Mouse (Mus musculus): ENCODE data around the gene Arid1b. TPM values are rescaled to one million over a fixed set of nuclear protein-coding genes. Genes with fewer than 3 reads are reported as not detected.
A peak's percentile ranks its signal among the peaks of the same experiment; 100 is the strongest.

Gene Arid1b
- polyA plus RNA-seq (2016; fragmentation: Nextera tagmentation; extraction: Ambion mirVana) = 22.3 and 22.6 TPM in 2 replicates

GRCm38 (mm10) chr17:4993840-4994503, at the start of gene Arid1b:
Gene Arid1b, plus strand, starts transcription at chr17:4994332.
- peak within 1 kb of the TSS; percentile 100 for H3K9ac ChIP-seq
- no peaks in the 10 kb centered on the region for H3K27me3 ChIP-seq
- under 1% methylated on average over 55 of the region's 58 CpGs for WGBS
- ATAC-seq (ENCODE audit: low FRiP score) = peak; percentile 79
- H3K27ac ChIP-seq = peak within 1 kb of the TSS; percentile 100
- peak within 1 kb of the TSS; percentile 66 for H3K4me2 ChIP-seq (replicated peaks)
- H3K36me3 ChIP-seq = no peaks in the 10 kb centered on the region
- H3K4me3 ChIP-seq = peak within 1 kb of the TSS; percentile 100
- peaks cover 28% of the 10 kb centered on the region for H3K4me1 ChIP-seq
- no peaks in the 10 kb centered on the region for H3K9me3 ChIP-seq (replicated peaks)

- Histone ChIP-seq H3K36me3 (no peaks in the 10 kb centered on the region), H3K9me3 (replicated peaks) (no peaks in the 10 kb centered on the region), H3K4me3 (no peak overlapping the region), H3K27me3 (0 out of 2 replicates have a peak, but pooled peaks cover 2% of the 10 kb centered on the region), H3K4me2 (replicated peaks) (no peak overlapping the region), H3K4me1 (peaks cover 25% of the 10 kb centered on the region), H3K9ac (0 out of 2 replicates have a peak overlapping the region, but pooled peaks have one; percentile 13), H3K27ac (no peak overlapping the region)
- WGBS = 57% methylated on average over 6 of the region's 6 CpGs
- no peak for ATAC-seq (ENCODE audit: low FRiP score)
Observed at GRCm38 (mm10) chr17:4945311-4945751, 48.8 kb upstream of the Arid1b start.

DNA sequence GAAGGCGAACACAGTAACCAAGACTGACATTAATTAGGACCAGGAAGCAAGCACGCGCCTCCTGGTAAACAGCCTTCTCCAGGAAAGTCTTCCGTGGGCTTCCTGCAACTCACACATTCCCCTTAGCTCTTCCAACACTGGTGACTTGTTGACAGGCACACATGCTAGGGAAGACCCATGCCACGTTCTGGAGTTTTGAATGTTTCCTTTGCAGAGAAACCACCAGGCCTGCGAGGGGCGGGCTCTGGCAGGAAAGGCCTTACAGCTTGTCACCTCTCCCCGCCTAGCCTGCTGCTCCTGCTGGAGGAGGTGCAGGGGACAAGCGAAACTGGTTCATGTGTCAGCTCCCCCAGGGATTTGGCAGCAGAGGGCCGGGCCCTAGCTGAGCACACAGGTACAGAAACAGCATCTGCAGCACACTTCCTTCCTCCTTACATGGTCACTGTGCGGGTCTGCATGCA, 48.2 kb upstream of the Arid1b start:
- Histone ChIP-seq H3K36me3 (no peaks in the 10 kb centered on the region), H3K27ac (peak overlapping the region; percentile 23; the same call in 1 of the 2 replicates), H3K4me3 (no peak overlapping the region), H3K9ac (0 out of 2 replicates have a peak overlapping the region, but pooled peaks have one; percentile 13), H3K4me1 (peaks cover 21% of the 10 kb centered on the region), H3K27me3 (0 out of 2 replicates have a peak, but pooled peaks cover 2% of the 10 kb centered on the region), H3K9me3 (replicated peaks) (no peaks in the 10 kb centered on the region), H3K4me2 (replicated peaks) (peak overlapping the region; percentile 39)
- 20% methylated on average over 10 of the region's 11 CpGs for WGBS
- peak; percentile 40; the same call in 1 of the 2 replicates for ATAC-seq (ENCODE audit: low FRiP score)

DNA sequence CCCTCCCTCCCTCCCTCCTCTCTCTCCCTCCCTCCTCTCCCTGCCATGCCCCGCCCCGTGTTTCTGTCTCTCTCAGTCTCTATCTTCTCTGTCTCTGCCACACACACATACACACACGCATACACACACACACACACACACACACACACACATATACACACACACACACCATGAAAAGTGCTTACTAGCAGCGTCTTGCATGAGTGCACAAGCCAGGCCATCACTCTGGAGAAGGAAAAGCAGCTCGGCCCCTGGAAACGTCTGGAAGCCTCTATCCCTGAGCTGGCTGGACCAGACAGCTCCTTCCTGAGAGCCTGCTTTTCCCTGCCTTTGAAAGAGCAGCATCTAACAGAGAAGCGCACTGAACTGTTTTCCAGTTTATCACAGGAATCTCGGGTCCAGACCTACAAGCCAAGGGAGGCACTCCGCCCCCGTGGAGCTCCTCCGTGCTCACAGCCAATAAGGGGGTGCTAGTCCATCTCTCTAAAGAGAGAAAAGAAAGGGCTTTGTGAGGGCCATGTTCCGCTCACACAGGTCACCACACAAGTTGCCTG, 47.6 kb upstream of the Arid1b start:
- no peak overlapping the region for H3K9ac ChIP-seq
- H3K4me2 ChIP-seq (replicated peaks) = peak overlapping the region; percentile 39
- H3K36me3 ChIP-seq = no peaks in the 10 kb centered on the region
- H3K27me3 ChIP-seq = 0 out of 2 replicates have a peak, but pooled peaks cover 2% of the 10 kb centered on the region
- H3K9me3 ChIP-seq (replicated peaks) = no peaks in the 10 kb centered on the region
- WGBS = 14% methylated on average over 10 of the region's 12 CpGs
- ATAC-seq (ENCODE audit: low FRiP score) = no peak
- H3K4me3 ChIP-seq = no peak overlapping the region
- H3K27ac ChIP-seq = 0 out of 2 replicates have a peak overlapping the region, but pooled peaks have one; percentile 17
- H3K4me1 ChIP-seq = peaks cover 19% of the 10 kb centered on the region

DNA sequence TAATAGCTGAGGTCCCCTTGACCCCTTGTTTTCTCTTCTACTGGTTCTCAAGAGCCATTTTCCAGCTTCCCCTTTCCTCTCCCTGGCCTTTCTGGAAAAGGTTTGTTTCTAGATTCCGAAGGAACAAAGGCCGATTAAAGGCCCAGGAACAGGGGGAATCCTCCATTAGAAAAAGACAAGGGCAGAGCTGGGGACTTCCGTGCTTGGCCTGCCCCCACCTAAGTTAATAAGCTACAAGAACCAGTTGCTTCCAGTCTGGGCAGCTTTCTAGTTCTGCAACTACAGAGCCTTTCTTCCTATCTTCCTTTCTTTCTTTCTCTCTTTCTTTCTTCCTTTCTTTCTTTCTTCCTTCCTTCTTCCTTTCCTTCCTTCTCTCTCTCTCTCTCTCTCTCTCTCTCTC, 47.1 kb upstream of the Arid1b start:
- H3K27ac ChIP-seq = no peak overlapping the region
- no peaks in the 10 kb centered on the region for H3K36me3 ChIP-seq
- peaks cover 18% of the 10 kb centered on the region for H3K4me1 ChIP-seq
- H3K4me2 ChIP-seq (replicated peaks) = peak overlapping the region; percentile 39
- no peak overlapping the region for H3K4me3 ChIP-seq
- H3K9me3 ChIP-seq (replicated peaks) = no peaks in the 10 kb centered on the region
- H3K9ac ChIP-seq = no peak overlapping the region
- H3K27me3 ChIP-seq = 0 out of 2 replicates have a peak, but pooled peaks cover 2% of the 10 kb centered on the region
- no peak for ATAC-seq (ENCODE audit: low FRiP score)
- WGBS = 30% methylated on average over 3 of the region's 3 CpGs

DNA sequence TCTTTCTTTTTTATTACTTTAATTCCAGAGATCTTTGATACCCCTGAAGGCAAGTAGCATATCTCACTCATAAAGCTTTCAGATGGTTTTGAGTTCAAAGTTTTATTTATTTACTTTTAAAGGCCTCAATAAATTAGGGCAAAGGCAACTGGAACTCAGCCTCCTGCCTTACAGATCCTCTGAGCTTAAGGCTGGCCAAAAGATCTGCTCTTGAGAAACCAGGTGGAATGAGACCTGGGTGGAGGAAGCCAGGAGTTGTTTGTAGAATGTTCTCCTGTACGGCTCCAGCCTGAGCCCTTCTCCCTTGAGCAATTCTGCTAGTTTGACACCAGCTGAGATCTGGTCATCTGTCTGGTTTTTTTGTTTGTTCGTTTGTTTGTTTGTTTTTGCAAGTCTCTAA, 46.7 kb upstream of the Arid1b start:
- whole genome bisulfite sequencing = 69% methylated on average over 2 of the region's 2 CpGs
- Histone ChIP-seq H3K27me3 (0 out of 2 replicates have a peak, but pooled peaks cover 2% of the 10 kb centered on the region), H3K4me2 (replicated peaks) (no peak overlapping the region), H3K36me3 (no peaks in the 10 kb centered on the region), H3K4me1 (peaks cover 18% of the 10 kb centered on the region), H3K9ac (no peak overlapping the region), H3K4me3 (no peak overlapping the region), H3K27ac (no peak overlapping the region), H3K9me3 (replicated peaks) (no peaks in the 10 kb centered on the region)
- ATAC-seq (ENCODE audit: low FRiP score) = no peak

DNA sequence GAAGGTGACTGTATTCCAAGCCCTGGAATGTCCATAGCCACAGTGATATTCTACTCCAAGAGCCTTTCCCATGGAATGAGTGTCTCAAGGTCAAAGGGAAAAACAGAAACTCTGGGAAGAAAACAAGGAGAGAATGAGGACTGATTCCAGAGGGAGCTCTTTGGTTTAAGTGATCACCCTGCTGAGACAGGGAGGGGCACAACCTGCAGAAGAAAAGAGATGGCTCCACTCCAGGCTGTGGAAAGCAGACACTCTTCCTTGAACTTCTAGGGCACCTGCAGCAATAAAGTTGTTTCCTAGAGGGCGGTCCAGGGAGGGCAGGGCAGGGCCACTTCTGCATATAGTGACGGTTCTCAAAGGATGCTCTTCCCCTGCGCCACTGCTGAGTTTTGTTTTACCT, 45.6 kb upstream of the Arid1b start:
- H3K4me1 ChIP-seq = peaks cover 18% of the 10 kb centered on the region
- WGBS = 53% methylated on average over 3 of the region's 3 CpGs
- H3K27ac ChIP-seq = no peak overlapping the region
- ATAC-seq (ENCODE audit: low FRiP score) = no peak
- H3K4me3 ChIP-seq = no peak overlapping the region
- H3K9ac ChIP-seq = no peak overlapping the region
- no peaks in the 10 kb centered on the region for H3K36me3 ChIP-seq
- 0 out of 2 replicates have a peak, but pooled peaks cover 2% of the 10 kb centered on the region for H3K27me3 ChIP-seq
- no peak overlapping the region for H3K4me2 ChIP-seq (replicated peaks)
- no peaks in the 10 kb centered on the region for H3K9me3 ChIP-seq (replicated peaks)

GRCm38 (mm10) chr17:4954431-4954830, 39.7 kb upstream of the Arid1b start:
- no peaks in the 10 kb centered on the region for H3K9me3 ChIP-seq (replicated peaks)
- H3K27me3 ChIP-seq = no peaks in the 10 kb centered on the region
- no peaks in the 10 kb centered on the region for H3K36me3 ChIP-seq
- 67% methylated on average over 4 of the region's 4 CpGs for WGBS
- no peak overlapping the region for H3K9ac ChIP-seq
- no peak overlapping the region for H3K4me3 ChIP-seq
- H3K4me2 ChIP-seq (replicated peaks) = no peak overlapping the region
- ATAC-seq (ENCODE audit: low FRiP score) = no peak
- no peak overlapping the region for H3K27ac ChIP-seq
- H3K4me1 ChIP-seq = peaks cover 9% of the 10 kb centered on the region

- Histone ChIP-seq H3K9me3 (replicated peaks) (no peaks in the 10 kb centered on the region), H3K27ac (no peak overlapping the region), H3K27me3 (no peaks in the 10 kb centered on the region), H3K4me2 (replicated peaks) (no peak overlapping the region), H3K4me1 (no peaks in the 10 kb centered on the region), H3K9ac (no peak overlapping the region), H3K4me3 (no peak overlapping the region), H3K36me3 (no peaks in the 10 kb centered on the region)
- no peak for ATAC-seq (ENCODE audit: low FRiP score)
- WGBS = 85% methylated on average over 10 of the region's 10 CpGs
Observed at GRCm38 (mm10) chr17:4964192-4964877, 29.8 kb upstream of the Arid1b start.

DNA sequence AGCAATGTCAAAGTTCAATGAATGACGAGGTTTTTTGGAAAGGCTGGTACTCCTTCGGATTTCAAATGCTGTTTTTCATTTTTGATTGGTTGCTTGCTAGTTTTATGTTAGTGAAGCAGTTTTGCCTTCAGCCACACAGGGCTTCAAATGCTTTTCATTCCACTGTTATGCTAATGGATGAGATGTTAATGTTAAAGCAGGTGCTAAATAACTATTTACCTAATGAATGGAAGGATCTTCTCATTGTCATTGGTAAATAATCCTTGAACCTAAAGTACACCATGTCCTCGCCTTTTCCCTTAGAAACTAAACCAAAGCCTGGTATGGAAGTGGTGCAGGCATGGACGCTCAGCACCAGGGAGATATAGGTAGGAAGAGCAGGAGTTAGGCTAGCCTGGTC, 26.9 kb upstream of the Arid1b start:
- WGBS = 54% methylated on average over 4 of the region's 4 CpGs
- no peak overlapping the region for H3K9ac ChIP-seq
- no peak overlapping the region for H3K27ac ChIP-seq
- H3K4me2 ChIP-seq (replicated peaks) = no peak overlapping the region
- H3K9me3 ChIP-seq (replicated peaks) = no peaks in the 10 kb centered on the region
- no peaks in the 10 kb centered on the region for H3K36me3 ChIP-seq
- H3K27me3 ChIP-seq = no peaks in the 10 kb centered on the region
- no peaks in the 10 kb centered on the region for H3K4me1 ChIP-seq
- ATAC-seq (ENCODE audit: low FRiP score) = no peak
- H3K4me3 ChIP-seq = no peak overlapping the region

- no peak overlapping the region for H3K4me2 ChIP-seq (replicated peaks)
- no peak overlapping the region for H3K4me3 ChIP-seq
- no peak overlapping the region for H3K9ac ChIP-seq
- H3K4me1 ChIP-seq = no peaks in the 10 kb centered on the region
- ATAC-seq (ENCODE audit: low FRiP score) = no peak
- H3K27me3 ChIP-seq = no peaks in the 10 kb centered on the region
- 93% methylated on average over 3 of the region's 3 CpGs for WGBS
- H3K36me3 ChIP-seq = no peaks in the 10 kb centered on the region
- no peak overlapping the region for H3K27ac ChIP-seq
- H3K9me3 ChIP-seq (replicated peaks) = no peaks in the 10 kb centered on the region
Observed at GRCm38 (mm10) chr17:4968035-4968434, 26.1 kb upstream of the Arid1b start.

DNA sequence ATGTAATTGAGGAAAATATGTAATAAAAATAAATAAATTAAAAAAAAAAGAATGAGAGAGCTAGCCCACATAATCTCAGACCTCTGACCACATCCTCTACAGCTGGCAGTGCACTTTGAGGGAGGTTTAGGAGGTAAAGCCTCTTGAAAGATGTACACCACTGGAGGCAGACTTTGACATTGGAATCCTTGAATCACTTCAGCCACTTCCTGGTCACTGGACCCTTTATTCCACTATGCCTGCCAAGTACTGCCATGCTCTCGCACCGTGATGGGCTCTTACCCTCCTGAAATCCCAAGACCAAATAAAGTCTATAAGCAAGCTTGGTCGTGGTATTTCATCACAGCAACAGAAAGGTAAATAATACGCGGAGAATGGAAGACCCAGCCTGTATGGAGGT, 25.3 kb upstream of the Arid1b start:
- Histone ChIP-seq H3K4me2 (replicated peaks) (no peak overlapping the region), H3K9me3 (replicated peaks) (no peaks in the 10 kb centered on the region), H3K27me3 (no peaks in the 10 kb centered on the region), H3K36me3 (no peaks in the 10 kb centered on the region), H3K27ac (no peak overlapping the region), H3K4me1 (no peaks in the 10 kb centered on the region), H3K4me3 (no peak overlapping the region), H3K9ac (no peak overlapping the region)
- ATAC-seq (ENCODE audit: low FRiP score) = no peak
- WGBS = 94% methylated on average over 5 of the region's 5 CpGs

Data from hindbrain, embryonic 12.5 days (tissue).